In the genomic region with DNA sequence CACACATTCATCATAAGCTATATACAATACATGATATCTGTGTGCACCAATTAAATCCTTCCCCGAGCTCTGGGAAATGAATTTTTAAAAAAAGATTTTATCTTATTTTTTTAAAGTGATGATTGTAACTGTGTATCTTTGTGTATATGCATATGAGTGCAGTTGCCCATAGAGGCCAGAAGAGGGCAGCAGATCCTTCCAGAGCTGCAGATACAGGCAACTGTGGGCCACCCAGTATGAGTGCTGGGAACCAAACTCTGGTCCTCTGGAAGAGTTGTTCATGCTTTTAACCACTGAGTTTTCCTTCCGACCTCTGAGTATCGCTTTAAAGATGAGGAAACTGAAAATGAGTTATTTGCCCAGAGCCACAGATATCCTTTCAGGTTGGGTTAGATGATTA, we compare ENCODE assay signal across 17 mouse cellular contexts. TPM values are rescaled to one million over a fixed set of nuclear protein-coding genes. Genes with fewer than 3 reads are reported as not detected.
DNase-seq lines count a peak whose midpoint lies in the region; ATAC-seq and TF ChIP-seq lines count a peak whose summit lies in the region.
"Had no signal": no experiment of that assay in that cellular context is flagged by ENCODE, and none has a peak within 500 bp of the region (broad histone marks: within the 10 kb centered on the region; RNA-seq: fewer than 3 reads in every experiment).

No protein-coding gene starts in this region.

- TF ChIP-seq RAD21 in CH12.LX (IDR thresholded peaks at IDR 0.05; ENCODE audit: low read depth, low read length) = peak; percentile 33

- H3K4me1 ChIP-seq in CH12.LX (ENCODE audit: control insufficient read depth in 1 of 2, insufficient read depth in 2 of 2) = no peaks in the 10 kb centered on the region
- H3K4me1 ChIP-seq in bone marrow macrophage, adult 2 months (ENCODE audit: control insufficient read depth, insufficient read depth, low read length) = no peaks in the 10 kb centered on the region
- H3K4me1 ChIP-seq: midbrain, embryonic 15.5 days had no signal

- TF ChIP-seq POLR2A in CH12.LX (IDR thresholded peaks at IDR 0.05; ENCODE audit: low read depth, low read length) = no peak
- TF ChIP-seq POLR2A in bone marrow macrophage, adult 2 months (IDR thresholded peaks at IDR 0.05; ENCODE audit: borderline replicate concordance, low read depth, low read length) = no peak

- TF ChIP-seq EP300 in CH12.LX (IDR thresholded peaks at IDR 0.05; ENCODE audit: low read length) = no peak

- H3K36me3 ChIP-seq in CH12.LX (replicated peaks in 1 of 2; ENCODE audit: control insufficient read depth in 1 of 2, insufficient read depth in 1 of 2, low read length in 1 of 2) = no peaks in the 10 kb centered on the region
- H3K36me3 ChIP-seq: midbrain, embryonic 15.5 days had no signal

- peak; percentile 16 for TF ChIP-seq CTCF in left cerebral cortex, adult 2 months (IDR thresholded peaks at IDR 0.05)
- TF ChIP-seq CTCF in CH12.LX (conservative IDR thresholded peaks at IDR 0.05 in 1 of 2, IDR thresholded peaks at IDR 0.05 in 1 of 2; ENCODE audit: low read depth in 2 of 2, low read length in 2 of 2) = peak; percentile 11 to 48; a peak in 2 of 4 replicates
- peak; percentile 37; the same call in 1 of the 2 replicates for TF ChIP-seq CTCF in bone marrow macrophage, adult 2 months (IDR thresholded peaks at IDR 0.05; ENCODE audit: low read depth, low read length)

- H3K27ac ChIP-seq in left cerebral cortex, adult 2 months = no peak overlapping the region
- H3K27ac ChIP-seq in CH12.LX (ENCODE audit: insufficient read depth, low read depth) = no peak overlapping the region
- H3K27ac ChIP-seq in bone marrow macrophage, adult 2 months (ENCODE audit: insufficient read depth, low read depth, low read length) = no peak overlapping the region
- H3K27ac ChIP-seq: midbrain, embryonic 15.5 days had no signal

- no peak overlapping the region for H3K4me2 ChIP-seq in CH12.LX (ENCODE audit: insufficient read depth, low read depth, poor library complexity, severe bottlenecking)
- H3K4me2 ChIP-seq: heart, embryonic 11.5 days; midbrain, embryonic 15.5 days had no signal

- peaks cover 13% of the 10 kb centered on the region for H3K9me3 ChIP-seq in CH12.LX (replicated peaks; ENCODE audit: low read length)
- H3K9me3 ChIP-seq: midbrain, embryonic 15.5 days had no signal

- dilution Hi-C loops in CH12.LX (cut with MboI; ENCODE audit: extremely low pct_ligation_motif_present, extremely low pct_unique_long_range_greater_than_20kb, low sequenced_read_pairs) = no loop called here

- DNase-seq in CD4-positive, CD25-positive, alpha-beta regulatory T cell, adult 2 months (ENCODE audit: low read depth, low spot score) = peak; percentile 7
- no peak for DNase-seq in left cerebral cortex, adult 2 months (ENCODE audit: extremely low spot score in 1 of 2, low spot score in 2 of 2)
- DNase-seq in left cerebral cortex, postnatal 10 days (ENCODE audit: extremely low spot score in 1 of 2, low spot score in 2 of 2) = no peak
- DNase-seq in CH12.LX (ENCODE audit: extremely low read depth) = peak; percentile 12
- DNase-seq in testis, postnatal 10 days (ENCODE audit: low spot score) = no peak
- DNase-seq: adrenal gland, postnatal 36 days; cerebellum, postnatal 14 days; gastrocnemius, postnatal 10 days; heart, postnatal 36 days; kidney, postnatal 10 days had no signal

- peaks cover 24% of the 10 kb centered on the region for H3K27me3 ChIP-seq in CH12.LX (replicated peaks)
- H3K27me3 ChIP-seq: midbrain, embryonic 15.5 days had no signal

- intact Hi-C loops in left cerebral cortex, adult 2 months (cut with DNase I) = no loop called here
- intact Hi-C loops in left cerebral cortex, postnatal 10 days (cut with DNase I) = no loop called here

- H3K9ac ChIP-seq in CH12.LX (ENCODE audit: insufficient read depth, low read depth) = no peak overlapping the region
- H3K9ac ChIP-seq: midbrain, embryonic 15.5 days had no signal

- ATAC-seq in CD4-positive, CD25-positive, alpha-beta regulatory T cell, adult 4 months = no peak
- ATAC-seq in megakaryocyte, adult 5-6 weeks (ENCODE audit: poor library complexity, severe bottlenecking) = no peak
- ATAC-seq: inflammation-experienced regulatory T-cells, adult 6 months; midbrain, embryonic 15.5 days had no signal

- H3K4me3 ChIP-seq in left cerebral cortex, adult 2 months = no peak overlapping the region
- H3K4me3 ChIP-seq in CH12.LX (replicated peaks in 1 of 3; ENCODE audit: low read depth in 2 of 3, low read length in 2 of 3, poor library complexity in 1 of 3) = no peak overlapping the region
- H3K4me3 ChIP-seq in bone marrow macrophage, adult 2 months (ENCODE audit: insufficient read depth, low read length) = no peak overlapping the region
- H3K4me3 ChIP-seq: erythroblast, embryonic 14.5 days; midbrain, embryonic 15.5 days had no signal

- no peaks in the 10 kb centered on the region for H3K79me2 ChIP-seq in CH12.LX (replicated peaks; ENCODE audit: control insufficient read depth, extremely low read depth, insufficient read depth, poor library complexity, severe bottlenecking)

- in situ Hi-C loops in CH12.LX (cut with MboI; ENCODE audit: low pct_ligation_motif_present, low pct_unique_long_range_greater_than_20kb, low sequenced_read_pairs) = no loop called here

TF ChIP-seq in CH12.LX, 34 proteins besides CTCF, POLR2A, EP300 and RAD21:
- TF ChIP-seq JUND (conservative IDR thresholded peaks at IDR 0.05; ENCODE audit: low read depth, low read length) = no peak
- TF ChIP-seq SMC3 (IDR thresholded peaks at IDR 0.05; ENCODE audit: low read depth, low read length) = peak; percentile 40; the same call in 1 of the 2 replicates

RNA-seq across cellular contexts. Expression of a gene that starts 53.8 kb away (rescaled TPM):
- not detected for polyA plus RNA-seq in CD4-positive, CD25-positive, alpha-beta regulatory T cell, adult 4 months (2017; shearing (Covaris generic))
- total RNA-seq in left cerebral cortex, adult 2 months (2021) = under 1 TPM; 0.50 to 0.91 TPM
- total RNA-seq in left cerebral cortex, postnatal 10 days (2021) = 1 to 10 TPM; 3.1 to 3.3 TPM
- total RNA-seq in CH12.LX (2012; rRNA removed) (not detected in 2 replicates), CH12.LX (2014; rRNA removed) (not detected in 2 replicates)
- not detected in 2 replicates for polyA plus RNA-seq in CH12.LX (2012; ENCODE audit: insufficient read length, low read depth)
- not detected in 2 replicates for polyA plus RNA-seq in bone marrow macrophage, adult 2 months (2012; ENCODE audit: insufficient read depth, insufficient read length, missing spikeins)
- total RNA-seq in megakaryocyte, adult 5-6 weeks (2015) = not detected in 2 replicates
- total RNA-seq in megakaryocyte, adult 5-6 weeks (2017) = 0.15 TPM in 1 of 2 replicates, not detected in the other
- polyA plus RNA-seq: erythroblast, embryonic 14.5 days; inflammation-experienced regulatory T-cells, adult 6 months had no signal

RNA-seq across cellular contexts. Expression of a gene that starts 55.2 kb away (rescaled TPM):
- polyA plus RNA-seq in CD4-positive, CD25-positive, alpha-beta regulatory T cell, adult 4 months (2017; shearing (Covaris generic)) = not detected
- 10 to 100 TPM; 14.1 to 18.6 TPM for total RNA-seq in left cerebral cortex, adult 2 months (2021)
- total RNA-seq in left cerebral cortex, postnatal 10 days (2021) = 10 to 100 TPM; 20.3 to 20.9 TPM
- total RNA-seq in CH12.LX (2012; rRNA removed) (3.1 and 4.2 TPM in 2 replicates), CH12.LX (2014; rRNA removed) (2.4 and 2.9 TPM in 2 replicates)
- 2.0 and 2.4 TPM in 2 replicates for polyA plus RNA-seq in CH12.LX (2012; ENCODE audit: insufficient read length, low read depth)
- 1.1 TPM in 1 of 2 replicates, not detected in the other for polyA plus RNA-seq in bone marrow macrophage, adult 2 months (2012; ENCODE audit: insufficient read depth, insufficient read length, missing spikeins)
- not detected in 2 replicates for total RNA-seq in megakaryocyte, adult 5-6 weeks (2015)
- total RNA-seq in megakaryocyte, adult 5-6 weeks (2017) = not detected in 2 replicates
- polyA plus RNA-seq: erythroblast, embryonic 14.5 days had no signal

Comparison
In these comparisons a context has a peak if more than half of its experiments do, and no peak if none do; other contexts are left out.
1. DNase-seq: peak in CD4-positive, CD25-positive, alpha-beta regulatory T cell, adult 2 months (single experiment) and CH12.LX (single experiment); none in left cerebral cortex, adult 2 months (0 of 2), left cerebral cortex, postnatal 10 days (0 of 2) and testis, postnatal 10 days (single experiment).
2. Peak in every context shown above with its lines, with median percentiles within 50 percentile points of each other: CTCF ChIP-seq.